Mouse (Mus musculus) forebrain, postnatal 0 days (tissue): Measurements from ENCODE around the gene Atpaf1. TPM values are rescaled to one million over a fixed set of nuclear protein-coding genes. Genes with fewer than 3 reads are reported as not detected.

Experiments
- ATAC-seq: fragments of 200-750 bp; cut with Nextera tagmentation; 2 replicates; pipeline ENCODE4 v1.8.0; 2017; ENCODE audit warnings: mild to moderate bottlenecking, moderate library complexity
- DNase-seq: peaks from one replicate; pipeline ENCODE4 v3.0.0-alpha.2; 2015
- H3K27ac ChIP-seq: fragments of 300-500 bp; sonication (generic); 2 replicates; pipeline ENCODE4 v1.5.1; 2014; ENCODE audit warnings: low read depth, mild to moderate bottlenecking, antibody characterized with exemption, low read length, moderate library complexity, mixed read lengths
- H3K27me3 ChIP-seq: fragments of 300-500 bp; sonication (generic); 2 replicates; pipeline ENCODE4 v1.6.1; 2014; ENCODE audit warnings: mild to moderate bottlenecking, low read length, mixed read lengths; ENCODE audit not compliant: insufficient read depth
- H3K36me3 ChIP-seq: fragments of 300-500 bp; sonication (generic); 2 replicates; pipeline ENCODE4 v1.6.1; 2014; ENCODE audit warnings: mild to moderate bottlenecking, moderate library complexity; ENCODE audit not compliant: insufficient read depth
- H3K4me1 ChIP-seq: fragments of 300-500 bp; sonication (generic); 2 replicates; pipeline ENCODE4 v1.6.1; 2014; ENCODE audit warnings: antibody characterized with exemption; ENCODE audit not compliant: insufficient read depth
- H3K4me2 ChIP-seq: fragments of 300-500 bp; sonication (generic); 2 replicates; pipeline ENCODE4 v1.6.1; 2014; ENCODE audit warnings: low read depth, mild to moderate bottlenecking, moderate library complexity
- H3K4me3 ChIP-seq: fragments of 300-500 bp; sonication (generic); 2 replicates; pipeline ENCODE4 v1.5.1; 2014; ENCODE audit warnings: low read depth, low read length, mixed read lengths
- H3K9ac ChIP-seq: fragments of 300-500 bp; sonication (generic); 2 replicates; pipeline ENCODE4 v1.6.1; 2014; ENCODE audit warnings: mild to moderate bottlenecking
- H3K9me3 ChIP-seq: fragments of 300-500 bp; sonication (generic); 2 replicates; pipeline ENCODE4 v1.6.1; 2016; ENCODE audit warnings: low read length
- CTCF ChIP-seq: sonication (generic); IDR thresholded peaks from 2 replicates; pipeline ENCODE4 v1.5.1; 2016; ENCODE audit warnings: antibody characterized with exemption, control low read depth, low read depth
- WGBS: fragments of 180-500 bp; shearing (Covaris S2); extraction: QIAGEN DNeasy Blood & Tissue Kit; methylation state at CpG from one replicate; pipeline ENCODE4 v1.1.7; 2014; 5-methylcytosine and 5-hydroxymethylcytosine counted together
- polyA plus RNA-seq: library from polyadenylated mRNA; unstranded; fragments of >200 nt; fragmentation: Nextera tagmentation; extraction: Ambion mirVana; gene quantifications from 2 replicates; pipeline ENCODE4 v1.2.1, GENCODE M21; 2015
- total RNA-seq: library from RNA; depleted of rRNA; stranded (reverse); fragments of >200 nt; gene quantifications from 2 replicates; pipeline ENCODE4 v1.2.3, GENCODE M21; 2014

Atpaf1 gene
- total and polyA plus RNA-seq, 2 experiments from 2014 or later: 34.0 to 40.9 TPM

- no peaks in the 10 kb centered on the region for H3K4me1 ChIP-seq
- H3K4me3 ChIP-seq: no peak overlapping the region
- ATAC-seq (no peak), DNase-seq (no peak)
- H3K9me3 ChIP-seq: no peaks in the 10 kb centered on the region
- H3K4me2 ChIP-seq: no peak overlapping the region
- H3K36me3 ChIP-seq: peaks cover 57% of the 10 kb centered on the region
- 46% methylated on average over 3 of the region's 3 CpGs for WGBS
- TF ChIP-seq CTCF: no peak
- H3K27me3 ChIP-seq: no peaks in the 10 kb centered on the region
- H3K9ac ChIP-seq: no peak overlapping the region
- no peak overlapping the region for H3K27ac ChIP-seq
These were observed 15.4 kb downstream of the Atpaf1 start for GRCm38 (mm10) chr4:115799981-115800380.

GRCm38 (mm10) chr4:115812326-115812725 is 27.7 kb downstream of the Atpaf1 start:
- DNase-seq (no peak), ATAC-seq (no peak)
- H3K36me3 ChIP-seq: peaks cover 17% of the 10 kb centered on the region
- H3K9ac ChIP-seq: no peak overlapping the region
- 80% methylated on average over 4 of the region's 4 CpGs for WGBS
- no peak overlapping the region for H3K4me3 ChIP-seq
- no peak overlapping the region for H3K4me2 ChIP-seq
- no peaks in the 10 kb centered on the region for H3K9me3 ChIP-seq
- H3K4me1 ChIP-seq: no peaks in the 10 kb centered on the region
- no peak for TF ChIP-seq CTCF
- H3K27ac ChIP-seq: no peak overlapping the region
- H3K27me3 ChIP-seq: no peaks in the 10 kb centered on the region

GRCm38 (mm10) chr4:115815606-115816005 is 31.0 kb downstream of the Atpaf1 start:
- Histone ChIP-seq H3K4me1 (no peaks in the 10 kb centered on the region), H3K27ac (no peak overlapping the region), H3K4me3 (no peak overlapping the region), H3K9ac (no peak overlapping the region), H3K9me3 (no peaks in the 10 kb centered on the region), H3K27me3 (no peaks in the 10 kb centered on the region), H3K36me3 (peaks cover 17% of the 10 kb centered on the region), H3K4me2 (no peak overlapping the region)
- TF ChIP-seq CTCF: no peak
- 94% methylated on average over 5 of the region's 5 CpGs for WGBS
- no peak for ATAC-seq
- no peak for DNase-seq

GRCm38 (mm10) chr4:115820199-115820598 is 35.6 kb downstream of the Atpaf1 start:
- Histone ChIP-seq H3K9me3 (no peaks in the 10 kb centered on the region), H3K27ac (no peak overlapping the region), H3K4me2 (no peak overlapping the region), H3K9ac (no peak overlapping the region), H3K36me3 (0 out of 2 replicates have a peak, but pooled peaks cover 5% of the 10 kb centered on the region), H3K4me1 (no peaks in the 10 kb centered on the region), H3K27me3 (no peaks in the 10 kb centered on the region), H3K4me3 (no peak overlapping the region)
- DNase-seq: no peak
- no peak for TF ChIP-seq CTCF
- ATAC-seq: no peak
- 82% methylated on average over 3 of the region's 3 CpGs for WGBS

GRCm38 (mm10) chr4:115820944-115821343 is 36.3 kb downstream of the Atpaf1 start:
- ATAC-seq (no peak), DNase-seq (no peak)
- Histone ChIP-seq H3K4me2 (no peak overlapping the region), H3K27ac (no peak overlapping the region), H3K4me1 (no peaks in the 10 kb centered on the region), H3K36me3 (no peaks in the 10 kb centered on the region), H3K9ac (no peak overlapping the region), H3K4me3 (no peak overlapping the region), H3K27me3 (no peaks in the 10 kb centered on the region), H3K9me3 (no peaks in the 10 kb centered on the region)
- WGBS: 77% methylated on average over 3 of the region's 3 CpGs
- no peak for TF ChIP-seq CTCF

- no peak overlapping the region for H3K27ac ChIP-seq
- DNase-seq: no peak
- no peak for ATAC-seq
- H3K4me3 ChIP-seq: no peak overlapping the region
- no peaks in the 10 kb centered on the region for H3K4me1 ChIP-seq
- no peak for TF ChIP-seq CTCF
- no peaks in the 10 kb centered on the region for H3K27me3 ChIP-seq
- no peaks in the 10 kb centered on the region for H3K9me3 ChIP-seq
- no peaks in the 10 kb centered on the region for H3K36me3 ChIP-seq
- H3K4me2 ChIP-seq: no peak overlapping the region
- H3K9ac ChIP-seq: no peak overlapping the region
These were observed 36.8 kb downstream of the Atpaf1 start for GRCm38 (mm10) chr4:115821431-115821830.

- 64% methylated on average over 3 of the region's 3 CpGs for WGBS
- no peaks in the 10 kb centered on the region for H3K9me3 ChIP-seq
- no peaks in the 10 kb centered on the region for H3K27me3 ChIP-seq
- no peaks in the 10 kb centered on the region for H3K36me3 ChIP-seq
- H3K4me2 ChIP-seq: no peak overlapping the region
- no peak overlapping the region for H3K9ac ChIP-seq
- DNase-seq (no peak), ATAC-seq (no peak)
- H3K4me1 ChIP-seq: no peaks in the 10 kb centered on the region
- H3K4me3 ChIP-seq: no peak overlapping the region
- no peak overlapping the region for H3K27ac ChIP-seq
- TF ChIP-seq CTCF: no peak
These were observed 37.3 kb downstream of the Atpaf1 start for GRCm38 (mm10) chr4:115821928-115822327.

- no peak for TF ChIP-seq CTCF
- Histone ChIP-seq H3K4me1 (peaks cover 7% of the 10 kb centered on the region), H3K4me3 (no peak overlapping the region), H3K4me2 (no peak overlapping the region), H3K36me3 (no peaks in the 10 kb centered on the region), H3K9me3 (no peaks in the 10 kb centered on the region), H3K27me3 (no peaks in the 10 kb centered on the region), H3K27ac (no peak overlapping the region), H3K9ac (no peak overlapping the region)
- ATAC-seq: no peak
- 76% methylated on average over 2 of the region's 2 CpGs for WGBS
- no peak for DNase-seq
These were observed 39.6 kb downstream of the Atpaf1 start for GRCm38 (mm10) chr4:115824178-115824577.
